47 mouse cellular contexts compared by ENCODE assay signal in the genomic region with DNA sequence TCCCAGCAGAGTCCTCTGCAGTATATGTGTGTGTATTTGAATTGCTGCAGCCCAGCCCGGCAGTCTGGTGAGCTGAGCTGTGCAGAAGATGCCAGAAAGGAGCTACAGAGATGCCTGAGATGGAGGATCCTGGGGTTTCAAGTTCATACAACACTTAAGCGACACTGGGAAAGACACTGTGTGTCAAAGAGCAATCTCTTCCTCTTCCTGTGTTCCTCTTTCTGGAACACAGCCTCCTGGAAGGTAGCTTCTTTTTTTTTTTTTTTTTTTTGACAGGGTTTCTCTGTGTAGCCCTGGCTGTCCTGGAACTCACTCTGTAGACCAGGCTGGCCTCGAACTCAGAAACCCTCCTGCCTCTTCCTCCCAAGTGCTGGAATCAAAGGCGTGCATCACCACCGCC. TPM values are rescaled to one million over a fixed set of nuclear protein-coding genes. Genes with fewer than 3 reads are reported as not detected.
"Had no signal": no experiment of that assay in that cellular context is flagged by ENCODE, and none has a peak within 500 bp of the region (broad histone marks: within the 10 kb centered on the region; RNA-seq: fewer than 3 reads in every experiment).

No protein-coding gene starts in this region.

- H3K9ac ChIP-seq: limb, embryonic 12.5 days; limb, embryonic 13.5 days; limb, embryonic 15.5 days; liver, embryonic 12.5 days; liver, embryonic 13.5 days; liver, embryonic 14.5 days; liver, embryonic 15.5 days; liver, postnatal 0 days; lung, embryonic 14.5 days; lung, embryonic 15.5 days; midbrain, embryonic 12.5 days; midbrain, embryonic 13.5 days; midbrain, embryonic 15.5 days; neural tube, embryonic 12.5 days; neural tube, embryonic 13.5 days had no signal

- H3K9me3 ChIP-seq: limb, embryonic 10.5 days; limb, embryonic 12.5 days; limb, embryonic 13.5 days; limb, embryonic 15.5 days; liver, embryonic 12.5 days; liver, embryonic 13.5 days; liver, embryonic 15.5 days; lung, embryonic 15.5 days; megakaryocyte, embryonic 14.5 days; midbrain, embryonic 10.5 days; midbrain, embryonic 12.5 days; midbrain, embryonic 13.5 days; midbrain, embryonic 15.5 days; neural tube, embryonic 12.5 days; neural tube, embryonic 13.5 days had no signal

- H3K4me2 ChIP-seq: limb, embryonic 12.5 days; limb, embryonic 13.5 days; limb, embryonic 15.5 days; liver, embryonic 11.5 days; liver, embryonic 12.5 days; liver, embryonic 13.5 days; liver, embryonic 15.5 days; lung, embryonic 14.5 days; lung, embryonic 15.5 days; midbrain, embryonic 11.5 days; midbrain, embryonic 12.5 days; midbrain, embryonic 13.5 days; midbrain, embryonic 15.5 days; neural tube, embryonic 12.5 days; neural tube, embryonic 13.5 days had no signal

- H3K4me3 ChIP-seq: limb, embryonic 10.5 days; limb, embryonic 12.5 days; limb, embryonic 13.5 days; limb, embryonic 15.5 days; liver, embryonic 12.5 days; liver, embryonic 13.5 days; liver, embryonic 15.5 days; lung, embryonic 15.5 days; midbrain, embryonic 10.5 days; midbrain, embryonic 12.5 days; midbrain, embryonic 13.5 days; midbrain, embryonic 15.5 days; myocyte; neural tube, embryonic 12.5 days; neural tube, embryonic 13.5 days had no signal

- H3K4me1 ChIP-seq: limb, embryonic 10.5 days; limb, embryonic 12.5 days; limb, embryonic 13.5 days; limb, embryonic 15.5 days; liver, embryonic 12.5 days; liver, embryonic 13.5 days; liver, embryonic 15.5 days; lung, embryonic 15.5 days; midbrain, embryonic 10.5 days; midbrain, embryonic 12.5 days; midbrain, embryonic 13.5 days; midbrain, embryonic 15.5 days; neural tube, embryonic 12.5 days; neural tube, embryonic 13.5 days had no signal

- H3K36me3 ChIP-seq: limb, embryonic 10.5 days; limb, embryonic 12.5 days; limb, embryonic 13.5 days; limb, embryonic 15.5 days; liver, embryonic 12.5 days; liver, embryonic 13.5 days; liver, embryonic 15.5 days; lung, embryonic 15.5 days; midbrain, embryonic 10.5 days; midbrain, embryonic 12.5 days; midbrain, embryonic 13.5 days; midbrain, embryonic 15.5 days; neural tube, embryonic 12.5 days; neural tube, embryonic 13.5 days had no signal

- H3K27ac ChIP-seq: limb, embryonic 10.5 days; limb, embryonic 12.5 days; limb, embryonic 13.5 days; limb, embryonic 15.5 days; liver, embryonic 12.5 days; liver, embryonic 13.5 days; liver, embryonic 14.5 days; liver, embryonic 15.5 days; lung, embryonic 15.5 days; macrophage; midbrain, embryonic 10.5 days; midbrain, embryonic 12.5 days; midbrain, embryonic 13.5 days; midbrain, embryonic 15.5 days; neural tube, embryonic 12.5 days; neural tube, embryonic 13.5 days had no signal

- H3K27me3 ChIP-seq: limb, embryonic 13.5 days; limb, embryonic 15.5 days; lung, embryonic 15.5 days; midbrain, embryonic 13.5 days; midbrain, embryonic 15.5 days; neural tube, embryonic 12.5 days; neural tube, embryonic 13.5 days had no signal

- DNase-seq: left cerebral cortex, postnatal 4 days; liver; liver, embryonic 13.5 days; liver, postnatal 0 days; lung, adult 18-20 months; lung, adult 2 months; lung, embryonic 14.5 days; lung, postnatal 10 days; lung, postnatal 14 days; lung, postnatal 36 days; lung, postnatal 4 days; midbrain, embryonic 14.5 days had no signal

- ATAC-seq: liver, embryonic 12.5 days; liver, postnatal 0 days; lung, postnatal 0 days; midbrain, embryonic 13.5 days; midbrain, embryonic 15.5 days; midbrain, embryonic 16.5 days had no signal

RNA-seq across cellular contexts. Expression of a gene that starts 25.5 kb away (rescaled TPM):
- total RNA-seq: left cerebral cortex, adult 8-10 months; left cerebral cortex, postnatal 10 days; left cerebral cortex, postnatal 14 days; left cerebral cortex, postnatal 25 days; left cerebral cortex, postnatal 36 days; left cerebral cortex, postnatal 4 days; liver, adult 2 months; megakaryocyte-erythroid progenitor cell, adult 5-6 weeks; monocyte, adult 5-6 weeks had no signal
- polyA plus RNA-seq: limb, embryonic 10.5 days; limb, embryonic 11.5 days; limb, embryonic 12.5 days; limb, embryonic 13.5 days; limb, embryonic 14.5 days; limb, embryonic 15.5 days; liver, adult 2 months; liver, embryonic 11.5 days; liver, embryonic 12.5 days; liver, embryonic 13.5 days; liver, embryonic 14.5 days; liver, embryonic 15.5 days; liver, embryonic 16.5 days; liver, postnatal 0 days; lung, adult 2 months; lung, embryonic 14.5 days; lung, embryonic 15.5 days; lung, embryonic 16.5 days; lung, postnatal 0 days; macrophage; midbrain, embryonic 10.5 days; midbrain, embryonic 11.5 days; midbrain, embryonic 12.5 days; midbrain, embryonic 13.5 days; midbrain, embryonic 14.5 days; midbrain, embryonic 15.5 days; midbrain, embryonic 16.5 days; midbrain, postnatal 0 days; myocyte; neural tube, embryonic 11.5 days; neural tube, embryonic 12.5 days; neural tube, embryonic 13.5 days had no signal

RNA-seq across cellular contexts. Expression of a gene that starts 26.5 kb away (rescaled TPM):
- total RNA-seq: left cerebral cortex, postnatal 25 days; liver, adult 2 months; megakaryocyte-erythroid progenitor cell, adult 5-6 weeks; midbrain, postnatal 0 days; monocyte, adult 5-6 weeks had no signal
- polyA plus RNA-seq: macrophage had no signal
